Mouse (Mus musculus) gastrocnemius, adult 2 months (tissue): ENCODE results near the gene Kdm5b. TPM values are rescaled to one million over a fixed set of nuclear protein-coding genes. Genes with fewer than 3 reads are reported as not detected.
A peak's percentile ranks its signal among the peaks of the same experiment; 100 is the strongest.

Experiments
- DNase-seq: peaks from one replicate; pipeline ENCODE4 v3.0.0; 2022
- H3K27ac ChIP-seq: fragments of 200-600 bp; 2 replicates; pipeline ENCODE4 v1.8.1; 2022; ENCODE audit warnings: mild to moderate bottlenecking
- H3K4me3 ChIP-seq: fragments of 200-600 bp; 2 replicates; pipeline ENCODE4 v1.8.1; 2022; ENCODE audit warnings: mild to moderate bottlenecking, moderate library complexity
- CTCF ChIP-seq: fragments of 200-600 bp; IDR thresholded peaks from 2 replicates; pipeline ENCODE4 v1.8.1; 2022; ENCODE audit warnings: antibody characterized with exemption, mild to moderate bottlenecking, moderate library complexity
- intact Hi-C: fragments of 180-260 bp; cut with DNase I; formaldehyde crosslinking; loops from one replicate; pipeline ENCODE4 v1.15.1; 2025
- total RNA-seq, 2 experiments: library from RNA; stranded (reverse); gene quantifications; 2 replicates each; pipeline ENCODE4 v1.2.3; 2021

The Kdm5b gene
- total RNA-seq, 2 experiments from 2014 or later, result 9.7 to 9.8 TPM

DNA sequence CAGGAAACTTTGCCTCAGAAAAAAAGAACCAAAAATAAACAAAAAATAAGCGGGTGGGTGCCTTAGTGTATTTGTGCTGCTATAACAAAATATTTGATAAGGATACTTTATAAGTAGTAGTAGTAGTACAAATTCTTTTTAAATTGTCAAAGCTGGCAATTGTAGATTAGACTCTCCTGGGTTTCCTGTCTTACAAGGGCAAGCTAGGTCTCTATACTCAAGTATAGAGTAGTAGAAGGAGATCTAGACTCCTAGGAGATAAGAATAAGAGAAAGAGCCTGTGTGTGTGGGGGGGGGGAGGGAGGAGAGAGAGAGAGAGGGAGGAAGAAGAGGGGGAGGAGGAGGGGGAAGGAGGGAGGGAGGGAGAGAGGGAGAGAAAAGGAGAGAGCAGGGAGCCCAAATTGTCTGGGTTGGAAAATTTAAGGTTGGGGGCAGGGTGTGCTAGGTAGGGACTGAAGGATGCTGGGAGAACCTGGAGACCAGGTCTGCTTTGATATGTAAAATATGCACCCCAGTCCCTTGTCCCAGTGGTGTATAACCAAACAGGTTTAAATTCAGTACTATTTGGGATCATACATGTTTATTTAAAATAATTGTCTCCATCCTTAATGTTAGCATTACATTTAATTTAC lies 13.4 kb downstream of the Kdm5b start:
- no peak overlapping the region for H3K4me3 ChIP-seq
- intact Hi-C loops, result no loop called here
- H3K27ac ChIP-seq, result no peak overlapping the region
- DNase-seq, result no peak
- TF ChIP-seq CTCF, result no peak

- H3K27ac ChIP-seq, result no peak overlapping the region
- no peak overlapping the region for H3K4me3 ChIP-seq
- no peak for DNase-seq
- no peak for TF ChIP-seq CTCF
- intact Hi-C loops, result no loop called here
Observed at GRCm38 (mm10) chr1:134573932-134574315, 14.0 kb downstream of the Kdm5b start.

GRCm38 (mm10) chr1:134577384-134578120 lies 17.6 kb downstream of the Kdm5b start:
- Histone ChIP-seq H3K27ac (no peak overlapping the region), H3K4me3 (no peak overlapping the region)
- no peak for DNase-seq
- no peak for TF ChIP-seq CTCF
- intact Hi-C loops, result no loop called here

DNA sequence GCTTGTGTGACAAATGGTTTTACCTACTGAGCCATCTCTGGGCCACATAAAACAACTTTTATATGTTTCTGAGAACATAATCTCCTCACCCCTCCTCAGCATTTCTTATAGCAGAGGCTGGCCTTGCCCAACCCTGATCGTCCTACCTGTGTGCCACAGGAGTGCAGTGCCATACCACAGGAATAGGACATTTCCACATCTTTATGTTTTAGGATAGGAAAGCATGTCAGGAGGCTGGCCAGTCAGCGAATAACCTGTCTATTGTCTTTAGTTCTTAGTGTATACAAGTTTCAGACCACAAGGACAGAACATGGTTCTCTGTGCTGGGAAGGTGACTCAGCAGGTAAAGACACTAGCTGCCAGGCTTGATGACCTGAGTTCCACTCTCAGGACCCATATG lies 20.8 kb downstream of the Kdm5b start:
- no peak for TF ChIP-seq CTCF
- intact Hi-C loops, result no loop called here
- DNase-seq, result no peak
- Histone ChIP-seq H3K4me3 (no peak overlapping the region), H3K27ac (no peak overlapping the region)

GRCm38 (mm10) chr1:134583560-134583959 lies 23.6 kb downstream of the Kdm5b start:
- Histone ChIP-seq H3K4me3 (no peak overlapping the region), H3K27ac (no peak overlapping the region)
- intact Hi-C loops, result no loop called here
- DNase-seq, result no peak
- TF ChIP-seq CTCF, result no peak

GRCm38 (mm10) chr1:134589676-134590075 lies 29.7 kb downstream of the Kdm5b start:
- no peak for DNase-seq
- H3K27ac ChIP-seq, result no peak overlapping the region
- no peak for TF ChIP-seq CTCF
- intact Hi-C loops, result loop anchor here (5.0 kb wide), 1 partner anchor 72 kb away; no protein-coding TSS in a partner anchor
- H3K4me3 ChIP-seq, result no peak overlapping the region

DNA sequence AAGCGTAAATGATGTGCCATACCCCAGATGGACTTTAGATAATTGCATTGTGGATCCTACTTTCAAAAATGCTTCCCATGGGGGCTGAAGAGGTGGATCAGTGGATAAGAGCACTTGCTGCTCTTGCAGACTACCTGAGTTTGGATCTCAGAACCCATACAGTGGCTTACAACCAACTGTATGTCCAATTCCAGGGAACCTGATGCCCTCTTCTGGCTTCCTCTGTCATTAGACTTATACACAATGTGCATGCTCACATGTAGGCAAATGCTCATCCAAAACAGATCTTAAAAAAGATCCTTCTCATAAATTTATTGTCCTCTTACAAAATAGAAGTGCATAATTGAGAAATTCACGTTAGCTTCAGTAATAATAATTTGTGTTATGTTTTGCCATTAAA lies 31.8 kb downstream of the Kdm5b start:
- H3K4me3 ChIP-seq, result no peak overlapping the region
- TF ChIP-seq CTCF, result peak; percentile 45
- no peak overlapping the region for H3K27ac ChIP-seq
- no peak for DNase-seq
- intact Hi-C loops, result loop anchor here (5.0 kb wide), 1 partner anchor 74 kb away; no protein-coding TSS in a partner anchor

DNA sequence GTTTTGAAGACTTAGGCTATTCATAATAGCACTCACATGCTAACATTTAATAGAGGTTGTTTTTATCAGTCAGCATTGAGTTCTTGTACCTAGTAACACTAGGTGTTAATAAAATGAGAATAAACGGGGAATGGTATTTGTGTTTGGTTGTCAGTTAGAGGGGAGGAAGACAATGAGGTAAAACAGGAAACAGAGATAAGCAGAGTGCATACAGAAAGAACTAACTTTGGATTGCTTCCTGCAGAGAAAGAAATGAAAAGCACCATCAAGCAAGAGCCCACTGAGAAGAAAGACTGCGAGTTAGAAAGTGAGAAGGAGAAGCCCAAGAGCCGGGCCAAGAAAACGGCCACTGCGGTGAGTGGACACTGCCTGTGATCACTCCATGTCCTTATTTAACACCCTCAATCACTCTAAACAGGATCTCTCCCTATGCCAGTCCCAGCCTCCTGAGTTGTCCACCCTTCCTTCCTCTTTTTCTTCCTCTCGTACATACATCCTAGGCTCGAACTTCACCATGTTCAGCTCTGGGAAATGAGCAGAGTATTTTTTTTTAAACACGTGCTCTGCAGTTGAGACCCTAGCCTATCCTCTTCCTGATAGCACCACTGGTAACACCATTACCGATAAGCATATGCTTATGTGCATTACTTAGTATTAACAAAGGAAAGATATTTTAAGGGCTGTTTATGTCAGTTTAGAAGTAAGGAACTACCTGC lies 37.5 kb downstream of the Kdm5b start:
- Histone ChIP-seq H3K4me3 (no peak overlapping the region), H3K27ac (no peak overlapping the region)
- intact Hi-C loops, result no loop called here
- no peak for DNase-seq
- TF ChIP-seq CTCF, result no peak

GRCm38 (mm10) chr1:134604086-134604485 lies 44.1 kb downstream of the Kdm5b start:
- peak; percentile 16; the same call in 1 of the 2 replicates for TF ChIP-seq CTCF
- DNase-seq, result no peak
- no peak overlapping the region for H3K4me3 ChIP-seq
- H3K27ac ChIP-seq, result no peak overlapping the region
- intact Hi-C loops, result loop anchor here (10.0 kb wide), 1 partner anchor 239 kb away; the partner anchor contains the start of gene Tmem183a

- intact Hi-C loops, result loop anchor here (5.0 to 10.0 kb wide), 2 partner anchors 88 to 241 kb away; partner anchors contain the start of gene Tmem183a
Observed at GRCm38 (mm10) chr1:134605670-134606069, 45.7 kb downstream of the Kdm5b start.

GRCm38 (mm10) chr1:134606381-134606780 lies 46.4 kb downstream of the Kdm5b start:
- intact Hi-C loops, result loop anchor here (5.0 to 10.0 kb wide), 2 partner anchors 89 to 242 kb away; partner anchors contain the start of gene Tmem183a
- DNase-seq, result no peak
- Histone ChIP-seq H3K4me3 (no peak overlapping the region), H3K27ac (no peak overlapping the region)
- TF ChIP-seq CTCF, result no peak

More at GRCm38 (mm10) chr1:134605670-134606069, 45.7 kb downstream of the Kdm5b start:
- Histone ChIP-seq H3K4me3 (no peak overlapping the region), H3K27ac (no peak overlapping the region)
- no peak for DNase-seq
- TF ChIP-seq CTCF, result no peak

GRCm38 (mm10) chr1:134607279-134607678 lies 47.3 kb downstream of the Kdm5b start:
- Histone ChIP-seq H3K4me3 (no peak overlapping the region), H3K27ac (no peak overlapping the region)
- DNase-seq, result no peak
- intact Hi-C loops, result loop anchor here (5.0 to 10.0 kb wide), 2 partner anchors 90 to 242 kb away; partner anchors contain the start of gene Tmem183a
- TF ChIP-seq CTCF, result peak; percentile 29; the same call in 1 of the 2 replicates

DNA sequence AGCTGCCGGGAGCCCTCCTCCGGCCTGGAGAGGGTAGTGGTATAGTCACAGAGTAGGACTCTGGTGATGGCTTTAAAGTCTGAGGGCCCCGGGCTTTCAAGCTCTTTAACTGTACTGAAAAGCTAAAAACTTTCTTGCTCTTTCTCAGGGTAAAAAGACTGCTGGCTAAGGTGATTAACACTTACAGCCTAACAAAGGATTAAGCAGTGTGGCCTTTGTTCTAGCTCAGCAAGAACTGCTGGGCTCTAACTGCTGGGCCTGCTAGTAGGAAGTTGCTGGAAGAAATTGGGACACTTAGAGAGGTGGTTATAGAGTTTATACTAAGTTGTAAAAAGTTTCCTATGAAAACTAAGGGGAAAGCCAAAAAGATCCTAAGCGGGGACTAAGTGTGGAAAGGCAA lies 49.2 kb downstream of the Kdm5b start:
- TF ChIP-seq CTCF, result no peak
- DNase-seq, result no peak
- Histone ChIP-seq H3K4me3 (no peak overlapping the region), H3K27ac (no peak overlapping the region)
- intact Hi-C loops, result loop anchor here (5.0 to 10.0 kb wide), 2 partner anchors 92 to 244 kb away; partner anchors contain the start of gene Tmem183a
